Mouse (Mus musculus) forebrain, embryonic 16.5 days (tissue): ENCODE measurements at regions not wholly inside any gene's neighbourhood (a gene's known extent, or its start where the extent isn't known, plus 50 kb on each side); places are given as distances from the start of the nearest gene placed in this dataset.

Source experiments
- ATAC-seq: fragments of 200-750 bp; cut with Nextera tagmentation; 2 replicates; pipeline ENCODE4 v1.8.0; 2017; ENCODE audit warnings: mild to moderate bottlenecking, moderate library complexity
- H3K27ac ChIP-seq: fragments of 300-500 bp; sonication (generic); 2 replicates; pipeline ENCODE4 v1.5.1; 2014; ENCODE audit warnings: low read length, control low read depth
- H3K27me3 ChIP-seq: fragments of 300-500 bp; sonication (generic); replicated peaks from 2 replicates; pipeline ENCODE4 v1.6.1; 2014; ENCODE audit warnings: low read length; ENCODE audit not compliant: control insufficient read depth, insufficient read depth
- H3K36me3 ChIP-seq: fragments of 300-500 bp; sonication (generic); 2 replicates; pipeline ENCODE4 v1.6.1; 2014; ENCODE audit not compliant: control insufficient read depth, insufficient read depth
- H3K4me1 ChIP-seq: fragments of 300-500 bp; sonication (generic); replicated peaks from 2 replicates; pipeline ENCODE4 v1.6.1; 2014; ENCODE audit warnings: low read length; ENCODE audit not compliant: control insufficient read depth, insufficient read depth
- H3K4me2 ChIP-seq: fragments of 300-500 bp; sonication (generic); 2 replicates; pipeline ENCODE4 v1.6.1; 2014; ENCODE audit warnings: mild to moderate bottlenecking, low read length, control low read depth
- H3K4me3 ChIP-seq: fragments of 300-500 bp; sonication (generic); replicated peaks from 2 replicates; pipeline ENCODE4 v1.5.1; 2014; ENCODE audit warnings: mild to moderate bottlenecking, low read length, control low read depth
- H3K9ac ChIP-seq: fragments of 300-500 bp; sonication (generic); replicated peaks from 2 replicates; pipeline ENCODE4 v1.6.1; 2014; ENCODE audit warnings: low read depth, low read length, control low read depth
- H3K9me3 ChIP-seq: fragments of 300-500 bp; sonication (generic); 2 replicates; pipeline ENCODE4 v1.6.1; 2016; ENCODE audit warnings: low read length; ENCODE audit not compliant: control insufficient read depth
- WGBS: fragments of 180-500 bp; shearing (Covaris S2); extraction: QIAGEN DNeasy Blood & Tissue Kit; methylation state at CpG from one replicate; pipeline ENCODE4 v1.1.7; 2014; 5-methylcytosine and 5-hydroxymethylcytosine counted together

DNA sequence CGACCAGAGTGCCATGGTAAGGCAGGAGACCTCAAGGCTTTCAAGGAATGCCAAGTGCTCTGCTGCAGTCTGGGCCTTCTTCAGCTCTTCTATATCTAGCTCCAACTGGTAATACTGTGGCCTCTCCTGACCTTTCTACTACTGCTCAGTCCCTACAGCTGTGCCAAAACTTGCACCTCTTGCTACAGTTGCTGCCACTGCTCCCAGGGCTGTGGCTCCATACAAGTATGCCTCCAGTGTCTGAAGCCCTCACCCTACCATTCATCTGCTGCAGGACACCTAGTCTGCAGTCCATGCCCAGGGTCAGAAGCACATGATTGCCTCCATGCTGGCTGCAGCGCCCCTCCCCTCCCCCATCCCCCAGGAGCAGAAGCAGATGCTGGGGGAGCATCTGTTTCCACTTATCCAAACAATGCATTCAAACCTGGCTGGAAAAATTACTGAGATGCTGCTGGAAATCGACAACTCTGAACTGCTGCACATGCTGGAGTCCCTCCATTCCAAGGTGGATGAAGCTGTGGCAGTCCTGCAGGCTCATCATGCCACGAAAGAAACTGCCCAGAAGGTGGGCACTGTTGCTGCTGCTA lies 96.2 kb upstream of the Gm21897 start:
- ATAC-seq = no peak
- H3K27ac ChIP-seq = no peak overlapping the region
- no peaks in the 10 kb centered on the region for H3K36me3 ChIP-seq
- no peak overlapping the region for H3K4me3 ChIP-seq
- H3K4me2 ChIP-seq = no peak overlapping the region
- no peaks in the 10 kb centered on the region for H3K4me1 ChIP-seq
- 71% methylated on average over 4 of the region's 4 CpGs for WGBS
- H3K9me3 ChIP-seq = no peaks in the 10 kb centered on the region
- H3K27me3 ChIP-seq = no peaks in the 10 kb centered on the region
- H3K9ac ChIP-seq = no peak overlapping the region

DNA sequence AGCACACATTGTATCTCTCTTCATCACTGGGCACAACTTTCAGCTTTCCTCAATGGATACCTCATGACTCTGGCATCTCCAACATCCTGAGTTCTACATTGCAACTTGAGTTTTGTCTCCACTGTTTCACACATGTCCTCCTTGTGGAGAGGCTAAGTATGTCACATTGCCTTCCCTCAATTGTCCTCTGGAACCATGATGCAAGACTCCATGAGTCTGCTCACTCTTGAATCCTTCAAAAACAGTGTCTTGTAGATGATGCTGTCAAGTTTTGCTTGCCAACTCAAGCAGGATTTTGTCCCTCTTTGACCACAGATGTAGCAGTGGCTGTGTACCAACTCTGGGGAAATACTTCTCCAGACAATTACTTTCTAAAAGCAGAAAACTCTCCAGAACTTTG lies 79.4 kb upstream of the Gm21897 start:
- Histone ChIP-seq H3K4me2 (no peak overlapping the region), H3K4me1 (no peaks in the 10 kb centered on the region), H3K36me3 (no peaks in the 10 kb centered on the region), H3K9me3 (no peaks in the 10 kb centered on the region), H3K4me3 (no peak overlapping the region), H3K9ac (no peak overlapping the region), H3K27me3 (no peaks in the 10 kb centered on the region), H3K27ac (no peak overlapping the region)
- no peak for ATAC-seq

DNA sequence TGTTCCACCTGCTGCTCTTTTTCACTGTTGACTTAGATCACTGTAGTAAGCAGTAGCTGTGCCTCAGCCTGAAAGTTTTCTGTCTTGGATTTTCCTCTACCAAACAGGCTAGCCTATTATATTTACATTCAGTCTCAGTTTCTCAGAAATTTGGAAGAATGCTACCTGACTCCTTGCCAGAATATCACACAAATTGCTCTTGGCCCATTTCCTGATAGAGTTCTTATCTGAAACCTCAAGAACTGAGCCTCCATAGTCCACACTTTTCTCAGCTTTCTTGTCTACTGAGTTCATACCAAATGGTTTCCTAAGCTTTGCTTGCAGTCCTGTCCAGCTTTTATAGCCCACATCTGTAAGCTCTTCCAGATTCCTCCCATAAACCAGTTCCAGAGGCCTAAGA lies 78.8 kb upstream of the Gm21897 start:
- Histone ChIP-seq H3K36me3 (no peaks in the 10 kb centered on the region), H3K9me3 (no peaks in the 10 kb centered on the region), H3K27ac (no peak overlapping the region), H3K4me2 (no peak overlapping the region), H3K4me1 (no peaks in the 10 kb centered on the region), H3K27me3 (no peaks in the 10 kb centered on the region), H3K9ac (no peak overlapping the region), H3K4me3 (no peak overlapping the region)
- ATAC-seq = no peak

DNA sequence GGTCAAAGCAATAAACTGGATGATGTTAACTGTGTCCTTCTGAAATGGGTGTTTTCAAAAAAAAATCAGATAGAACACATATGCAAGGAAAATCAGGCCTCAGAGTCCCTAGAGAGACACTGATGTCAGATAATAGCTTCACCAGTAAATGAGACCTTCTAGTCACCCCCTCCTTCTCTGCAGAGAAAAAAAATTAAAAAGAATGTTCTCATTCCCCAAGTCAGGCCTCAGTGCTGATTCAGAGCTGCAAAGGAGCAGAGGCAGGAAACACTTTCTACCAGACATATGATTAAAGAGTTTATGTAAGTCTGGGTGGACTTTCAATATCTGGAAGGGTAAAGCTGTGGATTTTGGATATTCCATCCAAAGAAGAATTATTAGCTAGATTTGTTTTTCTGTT lies 67.1 kb upstream of the Gm21897 start:
- ATAC-seq = no peak
- Histone ChIP-seq H3K36me3 (no peaks in the 10 kb centered on the region), H3K27ac (no peak overlapping the region)

DNA sequence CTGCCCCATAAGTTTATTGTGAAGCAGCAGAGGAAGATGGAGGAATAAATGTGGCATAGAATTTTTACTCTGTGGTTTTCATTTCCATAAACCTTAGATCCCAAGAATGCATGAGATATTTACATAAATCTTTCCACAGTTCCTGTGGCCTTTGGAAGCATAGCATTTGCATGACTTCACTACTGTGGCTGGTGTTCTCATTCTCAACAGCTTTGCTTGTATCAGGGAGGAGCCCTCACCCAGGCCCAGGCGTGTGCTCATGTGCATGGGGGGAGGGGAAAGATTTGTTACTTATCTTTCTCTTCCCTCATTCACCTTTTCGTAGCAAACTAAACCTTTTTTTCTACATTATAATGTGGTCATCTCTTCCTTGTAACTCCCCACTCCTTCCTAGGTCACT lies 65.6 kb upstream of the Gm21897 start:
- no peaks in the 10 kb centered on the region for H3K9me3 ChIP-seq
- no peak overlapping the region for H3K9ac ChIP-seq
- H3K27ac ChIP-seq = no peak overlapping the region
- H3K27me3 ChIP-seq = no peaks in the 10 kb centered on the region
- WGBS = 66% methylated on average over 2 of the region's 2 CpGs
- H3K36me3 ChIP-seq = no peaks in the 10 kb centered on the region
- no peak for ATAC-seq
- H3K4me3 ChIP-seq = no peak overlapping the region
- no peak overlapping the region for H3K4me2 ChIP-seq
- H3K4me1 ChIP-seq = no peaks in the 10 kb centered on the region

More for the DNA sequence above, 67.1 kb upstream of the Gm21897 start:
- no peak overlapping the region for H3K4me3 ChIP-seq
- H3K4me1 ChIP-seq = no peaks in the 10 kb centered on the region
- H3K9ac ChIP-seq = no peak overlapping the region
- no peak overlapping the region for H3K4me2 ChIP-seq
- no peaks in the 10 kb centered on the region for H3K27me3 ChIP-seq
- H3K9me3 ChIP-seq = no peaks in the 10 kb centered on the region

DNA sequence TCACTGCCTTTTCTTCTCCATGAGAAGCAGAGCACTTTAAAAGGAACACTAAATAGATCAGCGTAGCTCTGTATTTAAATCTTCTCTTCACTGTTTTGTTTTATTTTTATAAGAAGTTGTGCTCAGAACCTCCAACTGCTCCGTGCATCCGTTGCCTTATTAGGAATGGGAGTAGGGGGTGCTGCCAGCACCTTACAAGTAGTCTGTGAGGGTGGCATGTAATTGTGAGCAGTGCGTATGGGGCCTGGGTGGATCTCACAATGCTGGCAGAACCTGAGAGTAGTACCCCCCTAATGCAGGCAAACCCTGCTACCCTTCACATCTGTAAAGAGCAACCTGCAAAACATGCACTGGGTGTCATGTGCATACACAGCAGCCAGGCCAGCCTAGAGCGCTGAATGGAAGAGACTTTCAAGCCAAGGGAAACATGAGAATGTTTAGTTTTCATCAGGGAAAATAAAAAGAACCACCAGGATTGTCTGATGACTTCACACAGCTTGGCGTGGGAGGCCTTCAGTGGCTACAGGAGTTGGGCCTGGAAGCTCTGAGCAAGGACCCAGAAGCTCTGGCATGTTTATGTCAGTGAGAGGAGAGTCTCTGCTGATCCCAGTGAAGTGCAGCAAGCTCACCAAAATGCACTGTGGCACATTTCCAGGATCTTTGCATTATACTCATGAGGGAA lies 64.5 kb upstream of the Gm21897 start:
- no peaks in the 10 kb centered on the region for H3K9me3 ChIP-seq
- H3K4me1 ChIP-seq = no peaks in the 10 kb centered on the region
- WGBS = 88% methylated on average over 6 of the region's 6 CpGs
- no peak overlapping the region for H3K27ac ChIP-seq
- H3K9ac ChIP-seq = no peak overlapping the region
- no peaks in the 10 kb centered on the region for H3K36me3 ChIP-seq
- no peak overlapping the region for H3K4me2 ChIP-seq
- H3K4me3 ChIP-seq = no peak overlapping the region
- H3K27me3 ChIP-seq = no peaks in the 10 kb centered on the region
- ATAC-seq = no peak

GRCm38 (mm10) chr16:15253348-15253693 lies 63.9 kb upstream of the Gm21897 start:
- no peak overlapping the region for H3K9ac ChIP-seq
- H3K4me2 ChIP-seq = no peak overlapping the region
- H3K27me3 ChIP-seq = no peaks in the 10 kb centered on the region
- no peaks in the 10 kb centered on the region for H3K36me3 ChIP-seq
- no peak overlapping the region for H3K27ac ChIP-seq
- no peaks in the 10 kb centered on the region for H3K9me3 ChIP-seq
- H3K4me1 ChIP-seq = no peaks in the 10 kb centered on the region
- 79% methylated on average over 3 of the region's 3 CpGs for WGBS
- ATAC-seq = no peak
- H3K4me3 ChIP-seq = no peak overlapping the region

- no peak overlapping the region for H3K4me2 ChIP-seq
- H3K4me1 ChIP-seq = no peaks in the 10 kb centered on the region
- H3K9me3 ChIP-seq = no peaks in the 10 kb centered on the region
- WGBS = 100% methylated on average over 2 of the region's 2 CpGs
- no peaks in the 10 kb centered on the region for H3K36me3 ChIP-seq
- H3K4me3 ChIP-seq = no peak overlapping the region
- H3K27me3 ChIP-seq = no peaks in the 10 kb centered on the region
- no peak for ATAC-seq
- H3K9ac ChIP-seq = no peak overlapping the region
- no peak overlapping the region for H3K27ac ChIP-seq
Measured at GRCm38 (mm10) chr16:15254669-15255068, 62.6 kb upstream of the Gm21897 start.

DNA sequence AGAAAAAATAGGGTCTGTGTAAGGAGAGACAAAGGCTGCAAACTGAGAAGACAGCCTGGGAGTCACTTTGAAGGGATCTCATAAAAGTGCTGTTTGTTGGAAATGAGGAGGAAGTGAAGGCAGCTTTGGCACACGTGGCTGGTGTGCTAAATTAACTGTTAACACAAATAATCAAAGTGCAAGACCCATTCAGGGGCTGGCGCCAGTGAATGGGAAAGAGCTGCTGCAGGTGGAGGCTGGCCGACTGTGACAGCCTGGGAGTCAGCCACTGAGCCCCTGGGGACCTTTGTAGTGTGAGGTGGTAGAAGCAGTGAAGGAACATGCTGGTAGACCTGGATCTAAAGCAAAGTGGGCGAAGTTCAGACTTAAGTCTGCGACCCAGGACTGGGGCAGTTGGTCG lies 57.8 kb upstream of the Gm21897 start:
- no peak for ATAC-seq
- Histone ChIP-seq H3K4me1 (no peaks in the 10 kb centered on the region), H3K4me3 (no peak overlapping the region), H3K36me3 (no peaks in the 10 kb centered on the region), H3K9me3 (no peaks in the 10 kb centered on the region), H3K4me2 (no peak overlapping the region), H3K27me3 (no peaks in the 10 kb centered on the region), H3K27ac (no peak overlapping the region), H3K9ac (no peak overlapping the region)
- WGBS = 44% methylated on average over 6 of the region's 6 CpGs

GRCm38 (mm10) chr16:15260069-15260468 lies 57.2 kb upstream of the Gm21897 start:
- Histone ChIP-seq H3K36me3 (no peaks in the 10 kb centered on the region), H3K27ac (no peak overlapping the region), H3K9me3 (no peaks in the 10 kb centered on the region), H3K4me1 (no peaks in the 10 kb centered on the region), H3K4me3 (no peak overlapping the region), H3K4me2 (no peak overlapping the region), H3K27me3 (no peaks in the 10 kb centered on the region), H3K9ac (no peak overlapping the region)
- 83% methylated on average over 4 of the region's 4 CpGs for WGBS
- no peak for ATAC-seq
